Mouse (Mus musculus) right cerebral cortex, postnatal 4 days (tissue): Measurements from ENCODE around the gene Vwa8.

ENCODE experiments used
- DNase-seq: peaks from one replicate; pipeline ENCODE4 v3.0.0-alpha.2; 2022

Vwa8 gene

GRCm38 (mm10) chr14:79231677-79232076, 382.8 kb downstream of the Vwa8 start:
- DNase-seq, result no peak

GRCm38 (mm10) chr14:79233697-79234096, 384.8 kb downstream of the Vwa8 start:
- DNase-seq, result no peak

- DNase-seq, result no peak
Observed at GRCm38 (mm10) chr14:79234513-79234912, 385.7 kb downstream of the Vwa8 start.

- no peak for DNase-seq
Observed at GRCm38 (mm10) chr14:79235157-79235556, 386.3 kb downstream of the Vwa8 start.

GRCm38 (mm10) chr14:79236261-79236660, 387.4 kb downstream of the Vwa8 start:
- DNase-seq, result no peak

GRCm38 (mm10) chr14:79239402-79239801, 390.6 kb downstream of the Vwa8 start:
- DNase-seq, result no peak

GRCm38 (mm10) chr14:79241057-79241570, 392.3 kb downstream of the Vwa8 start:
- no peak for DNase-seq

GRCm38 (mm10) chr14:79241656-79242385, 393.0 kb downstream of the Vwa8 start:
- no peak for DNase-seq

- no peak for DNase-seq
Observed at GRCm38 (mm10) chr14:79242386-79242720, 393.5 kb downstream of the Vwa8 start.

GRCm38 (mm10) chr14:79243038-79243883, 394.4 kb downstream of the Vwa8 start:
- DNase-seq, result no peak

GRCm38 (mm10) chr14:79244571-79244970, 395.7 kb downstream of the Vwa8 start:
- no peak for DNase-seq

GRCm38 (mm10) chr14:79251727-79252285, 403.0 kb downstream of the Vwa8 start:
- no peak for DNase-seq
